Comparison of ENCODE assay signal across 20 mouse cellular contexts in the genomic region with DNA sequence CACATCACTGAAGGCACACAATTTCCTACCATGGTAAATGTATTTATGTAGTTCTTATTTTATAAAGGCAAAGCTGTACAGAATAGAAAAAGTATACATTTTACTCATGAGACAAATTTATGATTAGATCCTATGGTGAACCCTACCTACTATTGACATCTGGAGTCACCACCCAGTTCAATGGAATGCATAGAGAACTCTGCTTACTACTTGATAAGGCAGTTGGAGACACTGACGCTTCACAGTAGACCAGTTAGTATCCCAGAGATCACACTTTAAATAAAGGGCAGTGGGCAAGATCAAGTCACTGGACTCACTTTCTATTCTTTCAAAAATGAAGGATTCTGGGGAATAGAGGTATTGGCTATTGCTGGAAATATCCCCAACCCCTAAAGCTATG. TPM values are rescaled to one million over a fixed set of nuclear protein-coding genes. Genes with fewer than 3 reads are reported as not detected.
DNase-seq lines count a peak whose midpoint lies in the region; ATAC-seq and TF ChIP-seq lines count a peak whose summit lies in the region.
"Had no signal": no experiment of that assay in that cellular context is flagged by ENCODE, and none has a peak within 500 bp of the region (broad histone marks: within the 10 kb centered on the region; RNA-seq: fewer than 3 reads in every experiment).

No protein-coding gene starts in this region.

- no peak for TF ChIP-seq EP300 in liver, postnatal 0 days (IDR thresholded peaks at IDR 0.05; ENCODE audit: low read depth)

- H3K4me2 ChIP-seq in liver, embryonic 12.5 days: no peak overlapping the region
- H3K4me2 ChIP-seq in liver, postnatal 0 days (ENCODE audit: low read depth, low read length): no peak overlapping the region
- no peak overlapping the region for H3K4me2 ChIP-seq in liver, embryonic 13.5 days
- H3K4me2 ChIP-seq in forebrain, postnatal 0 days (ENCODE audit: low read depth): no peak overlapping the region
- H3K4me2 ChIP-seq: embryonic facial prominence, embryonic 12.5 days; forebrain, embryonic 13.5 days; forebrain, embryonic 15.5 days had no signal

- H3K36me3 ChIP-seq in liver, embryonic 12.5 days: peaks cover 75% of the 10 kb centered on the region
- peaks cover 72% of the 10 kb centered on the region for H3K36me3 ChIP-seq in liver, postnatal 0 days (replicated peaks; ENCODE audit: insufficient read depth, low read length)
- H3K36me3 ChIP-seq in liver, embryonic 13.5 days: peaks cover 72% of the 10 kb centered on the region
- H3K36me3 ChIP-seq in forebrain, postnatal 0 days (ENCODE audit: insufficient read depth): peaks cover 18% of the 10 kb centered on the region; the same call in 1 of the 2 replicates
- H3K36me3 ChIP-seq: forebrain, embryonic 15.5 days had no signal

- ATAC-seq in liver, embryonic 12.5 days: peak; percentile 67
- ATAC-seq in liver, postnatal 0 days: no peak
- ATAC-seq in liver, embryonic 13.5 days (ENCODE audit: low read depth): peak; percentile 65
- no peak for ATAC-seq in forebrain, postnatal 0 days
- ATAC-seq: forebrain, embryonic 13.5 days; forebrain, embryonic 15.5 days had no signal

- peak overlapping the region; percentile 38; the same call in 1 of the 2 replicates for H3K27ac ChIP-seq in liver, embryonic 12.5 days
- H3K27ac ChIP-seq in liver, postnatal 0 days (ENCODE audit: low read depth): no peak overlapping the region
- H3K27ac ChIP-seq in liver, embryonic 13.5 days: no peak overlapping the region; the same call in 1 of the 2 replicates
- H3K27ac ChIP-seq in forebrain, postnatal 0 days (ENCODE audit: low read depth, low read length): no peak overlapping the region
- H3K27ac ChIP-seq: embryonic facial prominence, embryonic 10.5 days; embryonic facial prominence, embryonic 12.5 days; forebrain, embryonic 13.5 days; forebrain, embryonic 15.5 days had no signal

- no peak for DNase-seq in liver, postnatal 0 days
- no peak for DNase-seq in liver, embryonic 13.5 days
- no peak for DNase-seq in forebrain, postnatal 0 days
- no peak for DNase-seq in left cerebral cortex, adult 8-10 months (ENCODE audit: low spot score in 2 of 2)
- DNase-seq: adrenal gland, adult 2 months; adrenal gland, postnatal 10 days; adrenal gland, postnatal 25 days; cerebellum, adult 11-12 months; cerebellum, adult 2 months; cerebellum, adult 9-10 months; cerebellum, postnatal 10 days; cerebellum, postnatal 25 days had no signal

- H3K4me3 ChIP-seq in liver, embryonic 12.5 days: no peak overlapping the region
- H3K4me3 ChIP-seq in liver, postnatal 0 days (ENCODE audit: low read depth, low read length): no peak overlapping the region
- no peak overlapping the region for H3K4me3 ChIP-seq in liver, embryonic 13.5 days (replicated peaks)
- H3K4me3 ChIP-seq in forebrain, postnatal 0 days (ENCODE audit: low read depth, low read length): no peak overlapping the region
- H3K4me3 ChIP-seq: embryonic facial prominence, embryonic 10.5 days; embryonic facial prominence, embryonic 12.5 days; forebrain, embryonic 13.5 days; forebrain, embryonic 15.5 days had no signal

- H3K27me3 ChIP-seq in liver, embryonic 12.5 days (replicated peaks): no peaks in the 10 kb centered on the region
- no peaks in the 10 kb centered on the region for H3K27me3 ChIP-seq in liver, postnatal 0 days (ENCODE audit: insufficient read depth, low read length)
- no peaks in the 10 kb centered on the region for H3K27me3 ChIP-seq in liver, embryonic 13.5 days
- no peaks in the 10 kb centered on the region for H3K27me3 ChIP-seq in forebrain, postnatal 0 days (ENCODE audit: insufficient read depth, low read length)
- H3K27me3 ChIP-seq: embryonic facial prominence, embryonic 12.5 days; forebrain, embryonic 13.5 days; forebrain, embryonic 15.5 days had no signal

- H3K9me3 ChIP-seq in liver, embryonic 12.5 days (replicated peaks): no peaks in the 10 kb centered on the region
- no peaks in the 10 kb centered on the region for H3K9me3 ChIP-seq in liver, postnatal 0 days (ENCODE audit: low read length)
- no peaks in the 10 kb centered on the region for H3K9me3 ChIP-seq in liver, embryonic 13.5 days (replicated peaks)
- no peaks in the 10 kb centered on the region for H3K9me3 ChIP-seq in forebrain, postnatal 0 days (ENCODE audit: low read length)
- H3K9me3 ChIP-seq: embryonic facial prominence, embryonic 10.5 days; embryonic facial prominence, embryonic 12.5 days; forebrain, embryonic 13.5 days; forebrain, embryonic 15.5 days had no signal

- peaks cover 24% of the 10 kb centered on the region for H3K4me1 ChIP-seq in liver, embryonic 12.5 days
- peaks cover 9% of the 10 kb centered on the region for H3K4me1 ChIP-seq in liver, postnatal 0 days (ENCODE audit: insufficient read depth)
- peaks cover 27% of the 10 kb centered on the region for H3K4me1 ChIP-seq in liver, embryonic 13.5 days (replicated peaks)
- H3K4me1 ChIP-seq in forebrain, postnatal 0 days (ENCODE audit: insufficient read depth): no peaks in the 10 kb centered on the region
- H3K4me1 ChIP-seq: forebrain, embryonic 13.5 days; forebrain, embryonic 15.5 days had no signal

- no peak for TF ChIP-seq CTCF in liver, postnatal 0 days (IDR thresholded peaks at IDR 0.05; ENCODE audit: low read depth)
- no peak for TF ChIP-seq CTCF in forebrain, postnatal 0 days (IDR thresholded peaks at IDR 0.05; ENCODE audit: low read depth)

- 35% methylated on average over 1 of the region's 1 CpGs for WGBS in liver, embryonic 12.5 days (ENCODE audit: insufficient replicate concordance)
- 47% methylated on average over 1 of the region's 1 CpGs for WGBS in liver, postnatal 0 days (ENCODE audit: insufficient replicate concordance)
- 24% methylated on average over 1 of the region's 1 CpGs for WGBS in liver, embryonic 13.5 days (ENCODE audit: insufficient replicate concordance)
- 93% methylated on average over 1 of the region's 1 CpGs for WGBS in forebrain, postnatal 0 days

- no peak overlapping the region for H3K9ac ChIP-seq in liver, embryonic 12.5 days
- no peak overlapping the region for H3K9ac ChIP-seq in liver, postnatal 0 days (replicated peaks)
- H3K9ac ChIP-seq in liver, embryonic 13.5 days: no peak overlapping the region
- H3K9ac ChIP-seq in forebrain, postnatal 0 days: no peak overlapping the region
- H3K9ac ChIP-seq: embryonic facial prominence, embryonic 12.5 days; forebrain, embryonic 13.5 days; forebrain, embryonic 15.5 days had no signal

RNA-seq across cellular contexts. Expression of gene Rnf141, which starts 30.3 kb away (rescaled TPM):
- polyA plus RNA-seq in liver, embryonic 12.5 days (2016; fragmentation: Nextera tagmentation; extraction: Ambion mirVana): 29.1 and 31.7 TPM in 2 replicates
- 21.9 and 22.9 TPM in 2 replicates for polyA plus RNA-seq in liver, postnatal 0 days (2015; fragmentation: Nextera tagmentation; extraction: Ambion mirVana)
- polyA plus RNA-seq in liver, embryonic 13.5 days (2015; fragmentation: Nextera tagmentation; extraction: Ambion mirVana): 24.0 and 30.3 TPM in 2 replicates
- total RNA-seq in forebrain, postnatal 0 days (2014; rRNA removed): 81.8 and 98.9 TPM in 2 replicates
- 38.6 and 44.9 TPM in 2 replicates for polyA plus RNA-seq in forebrain, postnatal 0 days (2015; fragmentation: Nextera tagmentation; extraction: Ambion mirVana)
- total RNA-seq in left cerebral cortex, adult 8-10 months (2022): 10 to 100 TPM; 68.5 to 87.3 (median 77.0) TPM

RNA-seq across cellular contexts. Expression of gene Ampd3, which starts 46.0 kb away (rescaled TPM):
- polyA plus RNA-seq in liver, embryonic 12.5 days (2016; fragmentation: Nextera tagmentation; extraction: Ambion mirVana): 33.7 and 34.2 TPM in 2 replicates
- 12.3 and 16.6 TPM in 2 replicates for polyA plus RNA-seq in liver, postnatal 0 days (2015; fragmentation: Nextera tagmentation; extraction: Ambion mirVana)
- 26.2 and 34.2 TPM in 2 replicates for polyA plus RNA-seq in liver, embryonic 13.5 days (2015; fragmentation: Nextera tagmentation; extraction: Ambion mirVana)
- 9.9 and 11.0 TPM in 2 replicates for total RNA-seq in forebrain, postnatal 0 days (2014; rRNA removed)
- 4.8 and 8.6 TPM in 2 replicates for polyA plus RNA-seq in forebrain, postnatal 0 days (2015; fragmentation: Nextera tagmentation; extraction: Ambion mirVana)
- 10 to 100 TPM; 22.9 to 33.5 (median 29.5) TPM for total RNA-seq in left cerebral cortex, adult 8-10 months (2022)

RNA-seq across cellular contexts. Expression of gene Lyve1, which starts 49.1 kb away (rescaled TPM):
- 26.7 and 28.6 TPM in 2 replicates for polyA plus RNA-seq in liver, embryonic 12.5 days (2016; fragmentation: Nextera tagmentation; extraction: Ambion mirVana)
- 37.4 and 45.7 TPM in 2 replicates for polyA plus RNA-seq in liver, postnatal 0 days (2015; fragmentation: Nextera tagmentation; extraction: Ambion mirVana)
- 25.4 and 33.7 TPM in 2 replicates for polyA plus RNA-seq in liver, embryonic 13.5 days (2015; fragmentation: Nextera tagmentation; extraction: Ambion mirVana)
- total RNA-seq in forebrain, postnatal 0 days (2014; rRNA removed): 8.4 and 12.3 TPM in 2 replicates
- polyA plus RNA-seq in forebrain, postnatal 0 days (2015; fragmentation: Nextera tagmentation; extraction: Ambion mirVana): 5.8 and 6.6 TPM in 2 replicates
- total RNA-seq in left cerebral cortex, adult 8-10 months (2022): 1 to 10 TPM in 2 of 4 experiments, under 1 TPM in 2; 0.84 to 1.4 (median 0.99) TPM
- total RNA-seq: ES-E14, MEL had no signal
- polyA plus RNA-seq: C2C12 had no signal

Comparison
In these comparisons a context has a peak if more than half of its experiments do, and no peak if none do; other contexts are left out.
1. ATAC-seq: peak in liver, embryonic 12.5 days (single experiment) and liver, embryonic 13.5 days (single experiment); none in liver, postnatal 0 days (single experiment) and forebrain, postnatal 0 days (single experiment).